14 mouse cellular contexts compared by ENCODE assay signal in the genomic region with DNA sequence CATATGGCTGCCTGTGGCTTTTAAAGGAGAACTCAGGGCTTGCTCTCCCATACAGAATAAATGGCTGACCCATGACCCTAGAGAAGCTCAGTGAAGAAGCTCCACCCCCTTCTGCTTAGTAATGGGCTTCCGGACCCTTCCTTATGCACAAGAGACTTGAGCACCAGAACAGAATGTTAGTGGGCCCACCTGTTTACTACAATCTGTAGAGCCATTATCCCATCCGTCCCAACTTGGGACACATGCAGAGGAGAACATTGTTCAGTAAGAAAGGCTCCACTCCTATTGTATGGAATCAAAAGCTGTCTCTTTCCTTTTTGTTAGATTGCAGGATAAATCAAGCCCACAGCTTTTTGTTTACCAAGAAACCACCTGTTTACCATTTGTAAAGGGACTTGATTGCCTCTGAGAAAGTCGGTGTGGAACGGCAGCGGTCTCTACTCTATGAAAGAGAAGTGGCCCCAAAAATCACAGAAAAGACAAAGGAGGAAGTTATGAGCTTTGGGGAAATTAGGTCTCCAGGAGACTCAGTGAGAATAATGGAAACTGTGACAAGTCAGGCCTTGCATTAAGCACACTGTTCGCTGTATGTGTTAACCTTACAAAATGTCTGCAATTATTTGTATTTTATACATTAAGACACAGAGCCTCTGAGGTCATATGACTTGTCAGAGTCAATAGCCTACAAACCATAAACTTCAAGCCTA. TPM values are rescaled to one million over a fixed set of nuclear protein-coding genes. Genes with fewer than 3 reads are reported as not detected.
"Had no signal": no experiment of that assay in that cellular context is flagged by ENCODE, and none has a peak within 500 bp of the region (broad histone marks: within the 10 kb centered on the region; RNA-seq: fewer than 3 reads in every experiment).

No protein-coding gene starts in this region.

- H3K4me2 ChIP-seq: limb, embryonic 15.5 days; liver, embryonic 12.5 days; lung, embryonic 14.5 days; midbrain, embryonic 12.5 days had no signal

- H3K4me1 ChIP-seq: limb, embryonic 15.5 days; liver, embryonic 12.5 days had no signal

- H3K9me3 ChIP-seq: limb, embryonic 15.5 days; midbrain, embryonic 12.5 days had no signal

- DNase-seq: kidney, postnatal 25 days; lung, embryonic 14.5 days; lung, postnatal 10 days; lung, postnatal 4 days; retina, postnatal 1 day; right cerebral cortex, postnatal 4 days; spleen, adult 18-20 months; thymus, postnatal 4 days had no signal

- H3K9ac ChIP-seq: limb, embryonic 15.5 days; liver, embryonic 12.5 days; lung, embryonic 14.5 days; midbrain, embryonic 12.5 days had no signal

- H3K4me3 ChIP-seq: left cerebral cortex, adult 2 months; limb, embryonic 15.5 days; liver, embryonic 12.5 days; midbrain, embryonic 12.5 days had no signal

- H3K36me3 ChIP-seq: limb, embryonic 15.5 days; liver, embryonic 12.5 days; midbrain, embryonic 12.5 days had no signal

- H3K27ac ChIP-seq: left cerebral cortex, adult 2 months; limb, embryonic 15.5 days; liver, embryonic 12.5 days; midbrain, embryonic 12.5 days had no signal

- ATAC-seq: liver, embryonic 12.5 days; midbrain, embryonic 16.5 days had no signal

- H3K27me3 ChIP-seq: limb, embryonic 15.5 days; liver, embryonic 12.5 days; midbrain, embryonic 12.5 days had no signal

RNA-seq across cellular contexts. Expression of a gene that starts 47.2 kb away (rescaled TPM):
- total RNA-seq: megakaryocyte, adult 5-6 weeks had no signal
